Mouse (Mus musculus) liver, embryonic 12.5 days (tissue): ENCODE results near the gene Cnn3. TPM values are rescaled to one million over a fixed set of nuclear protein-coding genes. Genes with fewer than 3 reads are reported as not detected.
A peak's percentile ranks its signal among the peaks of the same experiment; 100 is the strongest.

Source experiments
- ATAC-seq: fragments of 200-750 bp; cut with Nextera tagmentation; 2 replicates; pipeline ENCODE4 v1.8.0; 2017; ENCODE audit warnings: moderate number of reproducible peaks, mild to moderate bottlenecking, moderate library complexity
- H3K27ac ChIP-seq: fragments of 300-500 bp; sonication (generic); 2 replicates; pipeline ENCODE4 v1.5.1; 2016; ENCODE audit warnings: mild to moderate bottlenecking
- H3K27me3 ChIP-seq: fragments of 300-500 bp; sonication (generic); replicated peaks from 2 replicates; pipeline ENCODE4 v1.6.1; 2016; ENCODE audit warnings: mild to moderate bottlenecking, moderate library complexity
- H3K36me3 ChIP-seq: fragments of 300-500 bp; sonication (generic); 2 replicates; pipeline ENCODE4 v1.6.1; 2016; ENCODE audit warnings: mild to moderate bottlenecking, moderate library complexity
- H3K4me1 ChIP-seq: fragments of 300-500 bp; sonication (generic); 2 replicates; pipeline ENCODE4 v1.6.1; 2016
- H3K4me2 ChIP-seq: fragments of 300-500 bp; sonication (generic); 2 replicates; pipeline ENCODE4 v1.6.1; 2016; ENCODE audit warnings: mild to moderate bottlenecking, moderate library complexity
- H3K4me3 ChIP-seq: fragments of 300-500 bp; sonication (generic); 2 replicates; pipeline ENCODE4 v1.5.1; 2016; ENCODE audit warnings: mild to moderate bottlenecking, moderate library complexity
- H3K9ac ChIP-seq: fragments of 300-500 bp; sonication (generic); 2 replicates; pipeline ENCODE4 v1.6.1; 2016; ENCODE audit warnings: mild to moderate bottlenecking, moderate library complexity
- H3K9me3 ChIP-seq: fragments of 300-500 bp; sonication (generic); replicated peaks from 2 replicates; pipeline ENCODE4 v1.6.1; 2016; ENCODE audit warnings: mild to moderate bottlenecking, moderate library complexity
- WGBS: fragments of 180-500 bp; shearing (Covaris S2); methylation state at CpG from one replicate; pipeline ENCODE4 v1.1.7; 2016; ENCODE audit not compliant: insufficient replicate concordance; 5-methylcytosine and 5-hydroxymethylcytosine counted together
- polyA plus RNA-seq: library from polyadenylated mRNA; unstranded; fragments of >200 nt; fragmentation: Nextera tagmentation; extraction: Ambion mirVana; gene quantifications from 2 replicates; pipeline ENCODE4 v1.2.1, GENCODE M21; 2016

Cnn3 gene
- polyA plus RNA-seq = 138 and 143 TPM in 2 replicates

- Histone ChIP-seq H3K9me3 (no peaks in the 10 kb centered on the region), H3K36me3 (no peaks in the 10 kb centered on the region), H3K27me3 (peaks cover 21% of the 10 kb centered on the region), H3K9ac (peak within 1 kb of the TSS; percentile 83), H3K4me1 (peaks cover 60% of the 10 kb centered on the region), H3K27ac (peak within 1 kb of the TSS; percentile 83), H3K4me2 (peak within 1 kb of the TSS; percentile 95), H3K4me3 (peak within 1 kb of the TSS; percentile 70)
- under 1% methylated on average over 63 of the region's 66 CpGs for WGBS
- ATAC-seq = peak; percentile 91
Observed at GRCm38 (mm10) chr3:121425861-121426620, at the start of gene Cnn3. Gene Cnn3 (plus strand): TSS chr3:121426497.

GRCm38 (mm10) chr3:121378708-121379612, 47.3 kb upstream of the Cnn3 start:
- Histone ChIP-seq H3K9me3 (no peaks in the 10 kb centered on the region), H3K27me3 (no peaks in the 10 kb centered on the region), H3K4me3 (no peak overlapping the region), H3K9ac (no peak overlapping the region), H3K4me2 (no peak overlapping the region), H3K4me1 (no peaks in the 10 kb centered on the region), H3K27ac (0 out of 2 replicates have a peak overlapping the region, but pooled peaks have one; percentile 13), H3K36me3 (no peaks in the 10 kb centered on the region)
- WGBS = 70% methylated on average over 15 of the region's 15 CpGs
- peak; percentile 66 for ATAC-seq

DNA sequence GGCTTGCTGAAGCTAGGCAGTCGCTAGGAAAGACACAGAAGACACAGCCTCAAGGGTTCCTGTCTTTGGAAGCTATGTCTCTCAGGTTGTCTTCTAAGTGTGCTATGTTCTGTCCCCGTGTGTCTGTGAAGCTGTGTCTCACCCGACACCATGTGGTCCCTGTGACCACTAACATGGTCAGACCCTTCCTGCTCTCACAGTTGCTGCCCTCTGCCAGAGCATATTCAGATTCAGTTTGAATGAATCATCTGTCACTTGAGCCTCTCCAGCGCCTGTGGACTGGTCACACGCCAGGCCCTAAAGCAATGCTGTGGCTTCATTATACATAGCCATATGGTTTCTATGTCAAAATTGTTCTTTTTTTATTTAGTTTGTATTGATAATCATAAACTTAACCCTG, 46.6 kb upstream of the Cnn3 start:
- H3K4me2 ChIP-seq = no peak overlapping the region
- no peaks in the 10 kb centered on the region for H3K9me3 ChIP-seq
- H3K9ac ChIP-seq = no peak overlapping the region
- H3K27ac ChIP-seq = no peak overlapping the region
- 72% methylated on average over 5 of the region's 5 CpGs for WGBS
- H3K36me3 ChIP-seq = no peaks in the 10 kb centered on the region
- no peaks in the 10 kb centered on the region for H3K4me1 ChIP-seq
- H3K27me3 ChIP-seq = no peaks in the 10 kb centered on the region
- no peak overlapping the region for H3K4me3 ChIP-seq
- ATAC-seq = no peak

DNA sequence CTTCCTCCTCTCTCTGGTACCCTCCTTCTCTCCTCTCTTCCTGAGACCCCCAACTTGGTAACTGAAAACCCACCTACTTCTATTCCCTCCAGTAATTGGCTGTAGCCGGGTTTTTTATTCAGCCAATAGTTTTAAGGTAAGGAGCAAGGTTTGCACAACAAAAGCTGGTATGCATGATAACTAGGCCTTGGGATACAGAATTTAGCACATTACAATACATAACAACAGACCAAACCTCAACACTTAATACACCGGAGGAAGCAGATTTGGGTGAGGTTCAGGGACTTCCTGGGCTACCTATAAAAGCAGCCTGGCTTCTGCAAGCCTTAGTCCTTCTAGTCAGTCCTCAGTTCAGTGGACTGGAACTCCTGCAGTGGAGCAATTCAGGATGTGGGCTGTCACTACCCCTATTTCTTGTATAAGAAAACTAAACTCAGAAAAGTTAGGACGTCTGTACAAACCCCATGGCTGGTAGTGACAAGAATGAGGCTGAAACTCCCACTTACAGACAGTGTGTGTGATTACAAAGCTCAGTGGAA, 38.8 kb upstream of the Cnn3 start:
- ATAC-seq = no peak
- Histone ChIP-seq H3K27ac (no peak overlapping the region), H3K9me3 (no peaks in the 10 kb centered on the region), H3K27me3 (no peaks in the 10 kb centered on the region), H3K4me2 (no peak overlapping the region), H3K4me1 (peaks cover 26% of the 10 kb centered on the region), H3K9ac (no peak overlapping the region), H3K36me3 (no peaks in the 10 kb centered on the region), H3K4me3 (no peak overlapping the region)
- 55% methylated on average over 3 of the region's 3 CpGs for WGBS

- WGBS = 46% methylated on average over 8 of the region's 8 CpGs
- Histone ChIP-seq H3K4me2 (no peak overlapping the region), H3K9me3 (no peaks in the 10 kb centered on the region), H3K4me1 (peaks cover 26% of the 10 kb centered on the region), H3K9ac (no peak overlapping the region), H3K27ac (peak overlapping the region; percentile 40; the same call in 1 of the 2 replicates), H3K4me3 (no peak overlapping the region), H3K36me3 (no peaks in the 10 kb centered on the region), H3K27me3 (no peaks in the 10 kb centered on the region)
- peak; percentile 69 for ATAC-seq
Observed at GRCm38 (mm10) chr3:121389366-121389765, 36.9 kb upstream of the Cnn3 start.

DNA sequence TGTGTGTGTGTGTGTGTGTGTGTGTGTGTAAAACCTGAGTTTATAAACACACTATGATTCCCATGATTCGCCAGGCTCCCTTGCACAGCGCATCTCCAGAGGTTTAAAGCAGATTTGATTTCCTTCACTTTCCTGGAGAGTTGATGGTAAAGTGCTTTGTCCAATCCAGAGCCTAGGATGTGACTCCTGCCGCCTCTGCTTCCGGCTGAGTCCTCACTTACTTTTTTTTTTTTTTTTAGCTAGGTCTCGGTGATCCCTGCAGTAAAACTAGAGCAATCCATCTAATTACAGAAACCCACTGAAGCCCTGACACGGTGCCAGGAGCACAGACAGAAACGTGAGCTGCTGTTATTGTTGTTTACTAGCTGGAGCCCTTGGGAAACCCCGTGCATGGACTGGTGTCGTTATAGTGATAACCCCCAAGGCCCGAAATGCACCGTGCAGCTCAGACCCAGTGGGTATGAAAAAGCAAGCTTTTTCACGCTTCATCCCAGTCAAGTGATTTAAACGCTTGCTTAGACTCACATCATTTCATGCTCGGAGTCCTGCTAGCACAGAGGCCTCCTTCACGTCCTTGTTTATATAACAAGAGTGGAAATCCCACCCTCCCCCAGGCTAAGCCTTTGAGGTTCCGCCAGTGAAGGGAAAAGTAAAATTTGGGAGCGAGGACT, 36.3 kb upstream of the Cnn3 start:
- Histone ChIP-seq H3K36me3 (no peaks in the 10 kb centered on the region), H3K4me1 (peaks cover 26% of the 10 kb centered on the region), H3K27me3 (no peaks in the 10 kb centered on the region), H3K9me3 (no peaks in the 10 kb centered on the region), H3K4me2 (0 out of 2 replicates have a peak overlapping the region, but pooled peaks have one; percentile 4), H3K4me3 (no peak overlapping the region), H3K9ac (no peak overlapping the region), H3K27ac (peak overlapping the region; percentile 40; the same call in 1 of the 2 replicates)
- ATAC-seq = no peak
- WGBS = 62% methylated on average over 17 of the region's 17 CpGs

- WGBS = 56% methylated on average over 7 of the region's 7 CpGs
- Histone ChIP-seq H3K27ac (no peak overlapping the region), H3K4me2 (no peak overlapping the region)
Observed at GRCm38 (mm10) chr3:121390724-121391123, 35.6 kb upstream of the Cnn3 start.

DNA sequence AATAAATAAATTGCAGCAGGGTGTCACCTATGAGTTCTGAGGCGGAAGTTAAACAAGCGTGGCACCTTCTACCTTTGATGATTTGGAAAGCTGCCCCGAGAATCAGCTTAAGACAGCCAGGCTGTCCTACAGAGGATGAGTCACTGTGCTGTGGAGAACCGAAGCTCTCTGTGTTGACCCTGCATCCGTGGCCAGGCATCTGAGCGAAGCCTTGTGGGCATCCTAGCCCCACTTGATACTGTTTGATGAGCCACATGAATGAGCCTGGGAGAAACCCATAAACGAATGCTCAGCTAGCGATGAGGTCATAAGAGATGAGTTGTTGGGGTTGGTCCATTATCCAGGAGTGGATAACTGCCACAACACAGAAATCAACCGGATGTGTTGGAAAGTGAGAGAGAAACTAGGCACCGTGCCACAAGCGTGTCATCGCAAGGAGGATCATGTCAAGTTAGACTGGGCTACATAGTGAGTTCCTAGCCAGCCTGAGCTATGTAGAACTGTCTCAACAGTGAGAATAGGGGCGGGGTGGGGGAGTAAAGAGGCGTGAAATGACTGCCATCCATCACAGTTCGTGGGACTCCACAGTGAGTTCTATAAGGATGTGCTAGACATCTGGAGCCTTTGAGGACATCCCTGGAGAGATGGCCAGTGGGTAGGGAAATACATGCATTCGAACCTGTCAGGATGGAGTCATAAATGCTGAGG, 30.6 kb upstream of the Cnn3 start:
- WGBS = 71% methylated on average over 16 of the region's 16 CpGs
- Histone ChIP-seq H3K4me2 (no peak overlapping the region), H3K9me3 (no peaks in the 10 kb centered on the region), H3K27me3 (no peaks in the 10 kb centered on the region), H3K36me3 (no peaks in the 10 kb centered on the region), H3K4me3 (no peak overlapping the region), H3K27ac (no peak overlapping the region), H3K9ac (no peak overlapping the region), H3K4me1 (peaks cover 8% of the 10 kb centered on the region; the same call in 1 of the 2 replicates)
- no peak for ATAC-seq

More at GRCm38 (mm10) chr3:121390724-121391123, 35.6 kb upstream of the Cnn3 start:
- no peaks in the 10 kb centered on the region for H3K27me3 ChIP-seq
- peak; percentile 13; the same call in 1 of the 2 replicates for ATAC-seq
- no peak overlapping the region for H3K4me3 ChIP-seq
- H3K4me1 ChIP-seq = peaks cover 26% of the 10 kb centered on the region
- H3K9ac ChIP-seq = no peak overlapping the region
- H3K36me3 ChIP-seq = no peaks in the 10 kb centered on the region
- H3K9me3 ChIP-seq = no peaks in the 10 kb centered on the region

DNA sequence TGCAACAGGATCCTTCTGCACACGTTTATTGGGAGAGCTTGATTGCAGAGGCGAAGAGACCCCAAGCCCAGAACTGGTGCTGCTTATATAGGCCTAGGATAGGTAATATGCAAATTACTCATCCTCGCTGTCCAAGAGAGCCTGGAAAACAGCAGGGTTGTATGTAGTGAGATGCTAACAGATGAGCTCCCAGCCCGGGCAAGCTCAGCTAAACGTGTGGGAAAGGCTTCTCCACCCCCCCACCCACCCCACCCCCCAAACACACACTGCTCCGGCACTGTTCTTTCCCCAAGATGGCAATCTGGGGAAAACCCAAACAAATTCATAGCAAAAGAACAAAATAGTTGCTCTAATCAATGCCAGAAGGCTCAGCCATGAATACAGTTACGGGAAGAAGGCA, 29.7 kb upstream of the Cnn3 start:
- Histone ChIP-seq H3K4me3 (no peak overlapping the region), H3K27me3 (no peaks in the 10 kb centered on the region), H3K4me2 (no peak overlapping the region), H3K4me1 (peaks cover 8% of the 10 kb centered on the region; the same call in 1 of the 2 replicates), H3K9me3 (no peaks in the 10 kb centered on the region), H3K9ac (no peak overlapping the region), H3K36me3 (no peaks in the 10 kb centered on the region), H3K27ac (no peak overlapping the region)
- ATAC-seq = no peak
- WGBS = 71% methylated on average over 7 of the region's 7 CpGs

- no peaks in the 10 kb centered on the region; the same call in 1 of the 2 replicates for H3K27me3 ChIP-seq
- H3K9me3 ChIP-seq = no peaks in the 10 kb centered on the region
- WGBS = 73% methylated on average over 6 of the region's 6 CpGs
- no peaks in the 10 kb centered on the region for H3K36me3 ChIP-seq
- H3K4me3 ChIP-seq = no peak overlapping the region
- H3K4me1 ChIP-seq = peaks cover 6% of the 10 kb centered on the region; the same call in 1 of the 2 replicates
- no peak overlapping the region for H3K4me2 ChIP-seq
- no peak overlapping the region for H3K9ac ChIP-seq
- no peak overlapping the region for H3K27ac ChIP-seq
- ATAC-seq = no peak
Observed at GRCm38 (mm10) chr3:121397007-121397406, 29.3 kb upstream of the Cnn3 start.

DNA sequence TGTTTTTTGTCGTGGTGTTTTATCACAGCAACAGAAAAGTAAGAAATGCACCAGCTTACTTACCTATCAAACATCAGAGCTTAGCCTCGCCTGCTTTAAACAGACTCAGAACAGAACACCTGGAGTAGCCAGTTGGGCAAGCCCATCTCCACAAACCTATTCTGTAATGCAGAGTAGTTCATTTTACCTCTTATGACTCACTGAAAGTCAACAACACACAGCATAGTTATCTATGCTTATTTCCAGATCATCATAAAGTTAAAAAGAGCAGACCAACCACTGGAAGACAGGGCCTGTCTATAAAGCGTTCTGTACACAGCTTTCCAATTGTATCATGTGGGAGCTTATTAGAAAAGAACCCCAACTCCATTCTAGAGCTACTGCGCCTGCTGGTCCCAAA, 24.9 kb upstream of the Cnn3 start:
- Histone ChIP-seq H3K4me1 (no peaks in the 10 kb centered on the region), H3K9ac (no peak overlapping the region), H3K27me3 (no peaks in the 10 kb centered on the region; the same call in 1 of the 2 replicates), H3K36me3 (no peaks in the 10 kb centered on the region), H3K9me3 (no peaks in the 10 kb centered on the region), H3K4me2 (no peak overlapping the region), H3K4me3 (no peak overlapping the region), H3K27ac (no peak overlapping the region)
- 58% methylated on average over 4 of the region's 4 CpGs for WGBS
- ATAC-seq = no peak
